Mouse (Mus musculus): ENCODE measurements around the gene Mamdc2.
A peak's percentile ranks its signal among the peaks of the same experiment; 100 is the strongest.
"Not testable (repeated sequence)": the region's sequence is repeated elsewhere in the genome, so short reads cannot be mapped to it uniquely, and the experiment has no call there.

Gene Mamdc2

DNA sequence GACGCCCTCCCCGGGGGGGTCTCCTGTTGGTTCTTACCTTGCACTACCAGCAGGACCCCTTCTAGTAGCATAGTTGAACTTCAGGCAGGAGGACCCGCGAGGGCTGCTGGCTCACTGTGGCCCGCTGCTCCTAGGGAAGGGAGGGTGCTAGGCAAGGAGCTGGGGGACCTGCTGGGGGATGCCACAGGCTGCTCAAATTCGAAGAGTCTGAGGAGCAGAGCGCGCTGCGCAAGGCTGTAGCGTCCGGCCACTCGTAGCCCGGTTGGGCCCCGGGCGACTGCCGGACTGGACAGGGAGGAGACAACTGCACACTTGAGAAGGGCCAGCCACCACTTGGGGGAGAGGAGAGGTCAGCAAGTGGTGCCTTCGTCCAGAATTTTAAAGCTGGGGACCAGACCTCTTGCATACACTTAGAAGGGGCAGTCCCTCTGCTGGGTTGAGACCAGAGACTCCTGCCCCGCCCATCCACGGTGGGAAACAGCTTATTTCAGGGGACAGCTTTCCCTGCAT lies at the start of gene Mamdc2:
Gene Mamdc2, minus strand, starts transcription at position 455 of the 510 bp plus-strand sequence.
- DNase-seq: peak; percentile 45

GRCm38 (mm10) chr19:23498011-23498410 lies 49.8 kb upstream of the Mamdc2 start:
- DNase-seq: no peak

GRCm38 (mm10) chr19:23497171-23497917 lies 49.1 kb upstream of the Mamdc2 start:
- DNase-seq: peak; percentile 37

- DNase-seq: no peak
These were observed 48.3 kb upstream of the Mamdc2 start for GRCm38 (mm10) chr19:23496536-23496935.

- peak; percentile 40 for DNase-seq
These were observed 44.4 kb upstream of the Mamdc2 start for GRCm38 (mm10) chr19:23492663-23493062.

GRCm38 (mm10) chr19:23490703-23491102 lies 42.5 kb upstream of the Mamdc2 start:
- DNase-seq: not testable (repeated sequence)

- DNase-seq: no peak
These were observed 41.5 kb upstream of the Mamdc2 start for GRCm38 (mm10) chr19:23489780-23490179.

- DNase-seq: no peak
These were observed 39.2 kb upstream of the Mamdc2 start for GRCm38 (mm10) chr19:23487421-23487820.

- peak; percentile 37 for DNase-seq
These were observed 38.5 kb upstream of the Mamdc2 start for GRCm38 (mm10) chr19:23486631-23487270.

GRCm38 (mm10) chr19:23485940-23486600 lies 37.8 kb upstream of the Mamdc2 start:
- DNase-seq: no peak

DNA sequence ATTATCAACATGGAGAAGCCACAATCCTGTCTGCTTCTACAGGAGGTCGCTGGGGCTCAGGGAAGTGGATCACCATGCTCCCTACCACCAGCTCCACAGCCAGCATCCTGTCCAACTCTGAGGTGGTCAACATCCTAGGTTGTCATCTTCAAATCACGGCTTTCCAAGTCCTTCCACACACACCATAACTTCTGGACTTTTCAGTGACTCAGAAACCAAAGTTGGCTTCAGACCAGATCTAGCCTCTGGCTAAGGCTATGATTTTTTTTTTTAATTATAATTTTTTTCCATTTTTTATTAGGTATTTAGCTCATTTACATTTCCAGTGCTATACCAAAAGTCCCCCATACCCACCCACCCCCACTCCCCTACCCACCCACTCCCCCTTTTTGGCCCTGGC lies 34.3 kb upstream of the Mamdc2 start:
- not testable (repeated sequence) for DNase-seq

DNA sequence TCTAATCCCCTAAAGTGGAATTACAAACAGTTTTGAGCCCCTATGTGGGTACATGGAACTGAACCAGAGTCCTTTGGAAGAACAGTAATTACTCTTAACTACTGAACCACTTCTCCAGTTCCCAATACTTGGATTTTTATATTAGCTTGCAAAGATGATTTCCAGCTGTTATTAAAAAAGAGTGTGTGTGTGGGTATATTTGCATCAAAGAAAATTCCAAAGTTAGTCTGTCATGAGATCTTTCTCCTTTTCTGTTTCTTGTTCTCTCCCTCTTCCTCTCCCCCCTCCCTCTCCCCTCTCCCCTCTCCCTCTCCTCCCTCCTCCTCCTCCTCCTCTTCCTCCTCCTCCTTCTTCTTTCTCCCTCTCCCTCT lies 31.3 kb upstream of the Mamdc2 start:
- no peak for DNase-seq

GRCm38 (mm10) chr19:23478895-23479596 lies 30.8 kb upstream of the Mamdc2 start:
- DNase-seq: peak; percentile 38

- DNase-seq: peak; percentile 75
These were observed 29.6 kb upstream of the Mamdc2 start for GRCm38 (mm10) chr19:23477826-23478225.

DNA sequence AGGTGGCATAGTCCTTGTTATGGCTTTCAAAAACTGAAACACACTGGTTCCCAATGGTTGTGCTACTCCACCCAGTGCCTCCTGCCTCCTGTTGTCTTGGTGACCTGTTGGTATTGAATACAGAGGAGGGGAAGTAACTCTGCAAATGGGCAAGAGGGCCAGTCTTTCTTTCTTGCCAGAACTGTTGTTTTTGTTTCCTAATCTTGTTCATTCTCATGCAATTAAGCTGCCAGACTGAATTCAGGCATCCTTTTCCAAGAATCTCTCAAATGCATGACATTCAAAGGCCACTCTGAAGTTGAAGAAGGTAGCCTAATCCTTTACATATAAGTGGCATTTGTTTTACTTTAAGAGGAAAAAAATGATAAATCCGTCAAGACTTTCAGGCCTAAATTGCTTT lies 19.6 kb upstream of the Mamdc2 start:
- no peak for DNase-seq

DNA sequence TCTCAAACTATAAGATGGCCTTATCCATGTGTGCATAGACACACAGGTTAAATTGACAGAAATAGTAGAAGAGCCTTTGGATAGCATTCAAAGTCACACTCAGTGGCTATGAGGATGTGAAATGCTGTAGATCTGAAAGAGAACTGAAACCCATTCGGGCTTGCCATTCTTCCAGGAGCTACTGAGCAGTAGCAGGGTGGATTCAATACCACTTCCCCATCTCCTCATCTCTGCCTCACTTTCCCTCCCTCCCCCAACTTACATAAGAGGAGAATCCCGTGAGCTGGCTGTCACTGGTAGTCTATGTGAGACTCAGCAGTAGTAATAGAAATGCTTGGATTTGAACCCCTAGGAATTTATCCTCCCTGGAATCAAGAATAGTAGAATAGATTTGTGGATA lies 18.8 kb upstream of the Mamdc2 start:
- no peak for DNase-seq

DNA sequence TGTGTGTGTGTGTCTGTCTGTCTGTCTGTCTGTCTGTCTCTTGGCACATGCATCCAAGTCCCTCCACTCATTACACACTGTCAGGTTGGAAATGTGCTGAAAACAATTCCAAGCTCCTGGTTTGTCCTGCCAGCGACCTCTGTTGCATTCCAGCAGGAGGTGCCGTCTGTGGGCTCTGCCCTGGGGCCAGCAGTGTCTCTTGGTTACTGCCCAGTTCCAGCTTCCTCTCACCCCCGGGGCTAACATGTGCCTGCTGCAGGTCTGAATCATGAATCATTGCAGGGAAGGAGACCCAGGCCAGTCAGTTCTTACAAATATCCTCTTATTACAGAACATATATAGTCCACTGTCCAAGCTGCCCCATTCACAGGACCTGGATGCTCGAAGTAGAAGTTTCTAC lies 9.2 kb upstream of the Mamdc2 start:
- DNase-seq: no peak

GRCm38 (mm10) chr19:23451361-23451760 lies 3.1 kb upstream of the Mamdc2 start:
- DNase-seq: no peak

DNA sequence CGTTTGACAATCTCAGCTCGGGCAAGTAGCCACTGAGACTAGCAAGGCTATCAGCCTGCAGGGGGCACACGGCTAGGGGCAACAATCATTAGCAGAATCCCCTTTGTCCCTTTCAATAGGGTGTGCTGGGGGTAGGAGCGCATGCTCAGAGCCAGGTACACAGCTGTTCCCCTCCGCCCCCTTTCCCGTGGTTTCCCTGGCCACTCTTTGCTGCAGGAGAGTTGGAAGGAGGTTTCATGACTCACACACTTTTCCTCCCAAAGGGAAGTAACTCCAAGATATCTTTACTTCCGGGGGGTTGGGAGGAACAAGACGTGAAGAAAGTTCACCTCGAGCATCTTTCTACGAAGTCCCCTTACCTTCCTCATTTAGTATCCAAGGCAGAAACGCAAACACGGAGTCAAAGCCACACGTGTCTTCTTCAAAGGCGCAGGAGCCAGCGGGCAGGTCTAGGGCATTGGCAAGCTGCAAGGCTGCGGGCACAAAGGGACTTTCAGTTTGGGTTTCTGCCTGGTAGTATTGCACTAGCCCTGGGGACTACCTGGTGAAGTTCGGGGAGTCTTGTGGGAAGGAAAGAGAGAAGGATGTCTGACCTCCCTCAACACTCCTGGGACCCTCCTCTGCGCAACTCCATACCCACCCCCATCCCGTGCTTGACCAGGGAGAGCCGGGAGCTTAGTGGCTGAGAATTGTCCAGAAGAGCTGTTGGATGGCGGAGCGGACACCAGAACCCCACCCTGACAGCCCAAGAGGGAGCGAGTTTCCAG lies 838 bp downstream of the Mamdc2 start:
- peak; percentile 32 for DNase-seq

DNA sequence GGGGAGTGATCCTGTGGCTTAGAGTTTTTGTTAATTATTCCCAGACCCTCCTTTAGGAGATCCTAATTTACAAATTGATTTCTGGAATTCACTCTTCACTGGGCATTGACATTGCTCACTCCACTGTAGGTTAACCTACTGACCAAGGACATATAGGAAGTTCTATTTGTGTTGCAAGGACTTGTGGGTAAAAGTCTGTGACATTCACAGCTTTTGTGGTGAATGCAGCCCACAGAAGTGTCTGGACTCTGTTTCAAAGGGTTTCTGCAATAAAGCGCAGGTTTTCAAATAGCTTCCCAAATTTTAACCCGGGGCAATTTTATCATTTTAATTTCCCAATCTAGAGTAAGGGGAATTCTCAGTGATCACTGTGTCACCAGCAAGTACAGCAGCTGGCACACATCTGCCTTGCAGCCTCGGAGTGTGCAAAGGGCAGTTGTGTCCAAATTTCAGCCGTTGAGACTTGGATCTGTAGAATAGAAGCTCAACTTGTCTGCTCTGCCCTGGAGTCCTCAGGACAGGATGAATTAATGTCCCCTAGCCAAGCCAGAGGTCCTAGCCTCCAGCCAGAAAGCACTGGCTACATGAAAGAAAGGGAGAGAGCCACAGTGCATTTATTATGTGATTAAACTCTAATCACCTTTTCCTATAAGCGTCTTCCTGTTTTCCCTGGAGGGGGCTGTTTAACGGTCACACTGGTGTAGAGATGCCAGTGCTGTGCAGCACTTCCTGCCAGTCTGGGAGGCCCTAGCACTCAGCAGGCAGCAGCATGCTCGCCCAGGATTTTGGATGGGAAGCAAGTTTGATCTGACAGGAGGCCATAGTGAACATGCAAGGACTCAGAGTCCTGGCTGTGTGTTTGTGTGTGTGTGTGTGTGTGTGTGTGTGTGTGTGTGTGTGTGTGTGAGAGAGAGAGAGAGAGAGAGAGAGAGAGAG lies 3.1 kb downstream of the Mamdc2 start:
- peak; percentile 36 for DNase-seq

DNA sequence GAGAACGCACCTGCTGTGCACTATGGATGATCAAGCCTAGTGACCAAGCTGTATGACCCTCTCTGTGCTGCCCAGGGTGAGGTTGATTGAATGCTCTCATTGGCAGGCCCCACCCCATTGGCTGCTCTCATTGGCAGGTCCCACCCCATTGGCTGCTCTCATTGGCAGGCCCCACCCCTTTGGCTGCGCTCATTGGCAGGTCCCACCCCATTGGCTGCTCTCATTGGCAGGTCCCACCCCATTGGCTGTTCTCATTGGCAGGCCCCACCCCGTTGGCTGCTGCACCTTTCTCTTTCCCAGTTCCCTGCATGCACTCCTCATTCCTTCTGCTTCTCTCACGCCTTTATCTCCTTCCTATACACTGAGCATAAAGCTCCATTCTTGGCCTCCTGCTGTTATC lies 12.5 kb downstream of the Mamdc2 start:
- DNase-seq: no peak

All from lung, postnatal 10 days (tissue).